In genomic region chr4:15205796-15206195, GRCm38 (mm10) we compare ENCODE assay signal across 11 mouse cellular contexts.
"Had no signal": no experiment of that assay in that cellular context is flagged by ENCODE, and none has a peak within 500 bp of the region (broad histone marks: within the 10 kb centered on the region; RNA-seq: fewer than 3 reads in every experiment).

No protein-coding gene starts in this region.

- H3K27ac ChIP-seq: layer of hippocampus, adult 2 months; limb, embryonic 15.5 days; liver, embryonic 14.5 days; midbrain, embryonic 10.5 days; stomach, postnatal 0 days had no signal

- H3K9me3 ChIP-seq: limb, embryonic 15.5 days; midbrain, embryonic 10.5 days had no signal

- DNase-seq: kidney, postnatal 10 days; kidney, postnatal 4 days; left cerebral cortex, postnatal 4 days; midbrain, embryonic 14.5 days; thymus, postnatal 4 days had no signal

- H3K27me3 ChIP-seq: limb, embryonic 15.5 days had no signal

- H3K36me3 ChIP-seq: limb, embryonic 15.5 days; midbrain, embryonic 10.5 days had no signal

- H3K4me2 ChIP-seq: limb, embryonic 15.5 days had no signal

- H3K9ac ChIP-seq: limb, embryonic 15.5 days; liver, embryonic 14.5 days had no signal

- H3K4me3 ChIP-seq: layer of hippocampus, adult 2 months; limb, embryonic 15.5 days; midbrain, embryonic 10.5 days; myocyte had no signal

- H3K4me1 ChIP-seq: limb, embryonic 15.5 days; midbrain, embryonic 10.5 days had no signal
